Mouse (Mus musculus) limb, embryonic 13.5 days (tissue): Measurements from ENCODE around the gene Phyhd1. TPM values are rescaled to one million over a fixed set of nuclear protein-coding genes. Genes with fewer than 3 reads are reported as not detected.

ENCODE experiments used
- ATAC-seq: fragments of 200-750 bp; cut with Nextera tagmentation; 2 replicates; pipeline ENCODE4 v1.8.0; 2017; ENCODE audit warnings: low read depth, moderate number of reproducible peaks, moderate TSS enrichment; ENCODE audit not compliant: low FRiP score
- H3K27ac ChIP-seq: fragments of 300-500 bp; sonication (generic); 2 replicates; pipeline ENCODE4 v1.5.1; 2015; ENCODE audit warnings: inconsistent platforms, mild to moderate bottlenecking, moderate library complexity
- H3K27me3 ChIP-seq: fragments of 300-500 bp; sonication (generic); 2 replicates; pipeline ENCODE4 v1.6.1; 2015; ENCODE audit warnings: mild to moderate bottlenecking, inconsistent platforms
- H3K36me3 ChIP-seq: fragments of 300-500 bp; sonication (generic); 2 replicates; pipeline ENCODE4 v1.6.1; 2015; ENCODE audit warnings: inconsistent platforms, mild to moderate bottlenecking, moderate library complexity
- H3K4me1 ChIP-seq: fragments of 300-500 bp; sonication (generic); 2 replicates; pipeline ENCODE4 v1.6.1; 2015; ENCODE audit warnings: inconsistent platforms
- H3K4me2 ChIP-seq: fragments of 300-500 bp; sonication (generic); replicated peaks from 2 replicates; pipeline ENCODE4 v1.6.1; 2015; ENCODE audit warnings: inconsistent platforms, mild to moderate bottlenecking, moderate library complexity
- H3K4me3 ChIP-seq: fragments of 300-500 bp; sonication (generic); 2 replicates; pipeline ENCODE4 v1.5.1; 2015; ENCODE audit warnings: moderate library complexity, mild to moderate bottlenecking, inconsistent platforms
- H3K9ac ChIP-seq: fragments of 300-500 bp; sonication (generic); 2 replicates; pipeline ENCODE4 v1.6.1; 2015; ENCODE audit warnings: mild to moderate bottlenecking, inconsistent platforms
- H3K9me3 ChIP-seq: fragments of 300-500 bp; sonication (generic); 2 replicates; pipeline ENCODE4 v1.6.1; 2016; ENCODE audit warnings: inconsistent platforms
- WGBS: fragments of 180-500 bp; shearing (Covaris S2); methylation state at CpG from one replicate; pipeline ENCODE4 v1.1.7; 2015; 5-methylcytosine and 5-hydroxymethylcytosine counted together
- polyA plus RNA-seq: library from polyadenylated mRNA; unstranded; fragments of >200 nt; fragmentation: Nextera tagmentation; extraction: Ambion mirVana; gene quantifications from 2 replicates; pipeline ENCODE4 v1.2.1, GENCODE M21; 2015

Phyhd1 gene
- polyA plus RNA-seq, 1 experiment from 2014 or later = 4.1 TPM

GRCm38 (mm10) chr2:30257699-30258460, 8.1 kb upstream of the Phyhd1 start:
- WGBS = 78% methylated on average over 7 of the region's 7 CpGs
- H3K27me3 ChIP-seq = no peaks in the 10 kb centered on the region
- no peak overlapping the region; the same call in 1 of the 2 replicates for H3K9ac ChIP-seq
- H3K27ac ChIP-seq = no peak overlapping the region
- peaks cover 98% of the 10 kb centered on the region for H3K36me3 ChIP-seq
- H3K4me2 ChIP-seq = no peak overlapping the region
- H3K4me3 ChIP-seq = no peak overlapping the region
- ATAC-seq = no peak
- H3K4me1 ChIP-seq = 0 out of 2 replicates have a peak, but pooled peaks cover under 1% of the 10 kb centered on the region
- no peaks in the 10 kb centered on the region for H3K9me3 ChIP-seq

GRCm38 (mm10) chr2:30258600-30258999, 7.4 kb upstream of the Phyhd1 start:
- no peak for ATAC-seq
- Histone ChIP-seq H3K4me1 (0 out of 2 replicates have a peak, but pooled peaks cover 3% of the 10 kb centered on the region), H3K4me3 (no peak overlapping the region), H3K36me3 (peaks cover 98% of the 10 kb centered on the region), H3K4me2 (no peak overlapping the region), H3K9me3 (no peaks in the 10 kb centered on the region), H3K27me3 (no peaks in the 10 kb centered on the region), H3K27ac (no peak overlapping the region), H3K9ac (no peak overlapping the region)
- 81% methylated on average over 4 of the region's 4 CpGs for WGBS

- H3K9me3 ChIP-seq = no peaks in the 10 kb centered on the region
- no peak overlapping the region for H3K4me3 ChIP-seq
- peaks cover 9% of the 10 kb centered on the region for H3K4me1 ChIP-seq
- no peaks in the 10 kb centered on the region for H3K27me3 ChIP-seq
- 87% methylated on average over 15 of the region's 15 CpGs for WGBS
- no peak overlapping the region for H3K9ac ChIP-seq
- H3K27ac ChIP-seq = no peak overlapping the region
- no peak overlapping the region for H3K4me2 ChIP-seq
- peaks cover 98% of the 10 kb centered on the region for H3K36me3 ChIP-seq
- ATAC-seq = no peak
Measured at GRCm38 (mm10) chr2:30259131-30260064, 6.6 kb upstream of the Phyhd1 start.

GRCm38 (mm10) chr2:30261064-30261736, 4.8 kb upstream of the Phyhd1 start:
- Histone ChIP-seq H3K9me3 (no peaks in the 10 kb centered on the region), H3K4me2 (no peak overlapping the region), H3K27ac (no peak overlapping the region), H3K4me1 (peaks cover 27% of the 10 kb centered on the region), H3K27me3 (no peaks in the 10 kb centered on the region), H3K9ac (no peak overlapping the region), H3K4me3 (no peak overlapping the region), H3K36me3 (peaks cover 89% of the 10 kb centered on the region)
- 84% methylated on average over 4 of the region's 4 CpGs for WGBS
- no peak for ATAC-seq

GRCm38 (mm10) chr2:30261921-30262839, 3.8 kb upstream of the Phyhd1 start:
- Histone ChIP-seq H3K27me3 (no peaks in the 10 kb centered on the region), H3K27ac (no peak overlapping the region), H3K36me3 (peaks cover 79% of the 10 kb centered on the region), H3K4me1 (peaks cover 37% of the 10 kb centered on the region), H3K9ac (no peak overlapping the region), H3K4me2 (no peak overlapping the region), H3K4me3 (no peak overlapping the region), H3K9me3 (no peaks in the 10 kb centered on the region)
- ATAC-seq = no peak
- WGBS = 91% methylated on average over 18 of the region's 18 CpGs

GRCm38 (mm10) chr2:30262840-30263441, 3.1 kb upstream of the Phyhd1 start:
- Histone ChIP-seq H3K9me3 (no peaks in the 10 kb centered on the region), H3K4me1 (peaks cover 37% of the 10 kb centered on the region)

GRCm38 (mm10) chr2:30263811-30264210, 2.2 kb upstream of the Phyhd1 start:
- Histone ChIP-seq H3K36me3 (peaks cover 62% of the 10 kb centered on the region), H3K27ac (0 out of 2 replicates have a peak overlapping the region, but pooled peaks have one; percentile 86), H3K4me1 (peaks cover 37% of the 10 kb centered on the region), H3K9ac (no peak overlapping the region), H3K9me3 (no peaks in the 10 kb centered on the region), H3K27me3 (no peaks in the 10 kb centered on the region), H3K4me3 (no peak overlapping the region), H3K4me2 (no peak overlapping the region)
- 89% methylated on average over 6 of the region's 6 CpGs for WGBS
- no peak for ATAC-seq

More at GRCm38 (mm10) chr2:30262840-30263441, 3.1 kb upstream of the Phyhd1 start:
- peaks cover 71% of the 10 kb centered on the region for H3K36me3 ChIP-seq
- H3K27ac ChIP-seq = no peak overlapping the region
- 68% methylated on average over 4 of the region's 4 CpGs for WGBS
- ATAC-seq = no peak
- no peak overlapping the region for H3K9ac ChIP-seq
- no peak overlapping the region for H3K4me3 ChIP-seq
- H3K27me3 ChIP-seq = no peaks in the 10 kb centered on the region
- H3K4me2 ChIP-seq = no peak overlapping the region

GRCm38 (mm10) chr2:30264671-30265519, 1.1 kb upstream of the Phyhd1 start:
- WGBS = 44% methylated on average over 7 of the region's 7 CpGs
- Histone ChIP-seq H3K4me1 (peaks cover 42% of the 10 kb centered on the region), H3K27ac (peak overlapping the region; percentile 86), H3K36me3 (peaks cover 52% of the 10 kb centered on the region), H3K9me3 (no peaks in the 10 kb centered on the region), H3K27me3 (no peaks in the 10 kb centered on the region), H3K9ac (peak overlapping the region; percentile 4; the same call in 1 of the 2 replicates), H3K4me3 (no peak overlapping the region), H3K4me2 (no peak overlapping the region)
- ATAC-seq = no peak

- ATAC-seq = peak; percentile 46; the same call in 1 of the 2 replicates
- Histone ChIP-seq H3K36me3 (peaks cover 36% of the 10 kb centered on the region), H3K4me2 (peak overlapping the region; percentile 39), H3K9me3 (no peaks in the 10 kb centered on the region), H3K27ac (peak overlapping the region; percentile 86), H3K27me3 (no peaks in the 10 kb centered on the region), H3K4me3 (no peak overlapping the region), H3K4me1 (peaks cover 45% of the 10 kb centered on the region), H3K9ac (peak overlapping the region; percentile 4; the same call in 1 of the 2 replicates)
- 13% methylated on average over 4 of the region's 4 CpGs for WGBS
Measured at GRCm38 (mm10) chr2:30266392-30266941, 464 bp downstream of the Phyhd1 start.

- no peaks in the 10 kb centered on the region for H3K9me3 ChIP-seq
- no peak overlapping the region for H3K4me3 ChIP-seq
- WGBS = 98% methylated on average over 2 of the region's 2 CpGs
- peaks cover 26% of the 10 kb centered on the region for H3K36me3 ChIP-seq
- peaks cover 45% of the 10 kb centered on the region for H3K4me1 ChIP-seq
- ATAC-seq = no peak
- no peak overlapping the region for H3K9ac ChIP-seq
- no peak overlapping the region for H3K4me2 ChIP-seq
- H3K27ac ChIP-seq = no peak overlapping the region
- H3K27me3 ChIP-seq = no peaks in the 10 kb centered on the region
Measured at GRCm38 (mm10) chr2:30267466-30267865, 1.5 kb downstream of the Phyhd1 start.
